Mouse (Mus musculus) cerebellum, adult 9-11 months (tissue): ENCODE measurements around the gene Clec12a.
"Not testable (repeated sequence)": the region's sequence is repeated elsewhere in the genome, so short reads cannot be mapped to it uniquely, and the experiment has no call there.

Experiments used
- DNase-seq: peaks from one replicate; pipeline ENCODE4 v3.0.0; 2022

Gene Clec12a

GRCm38 (mm10) chr6:129342391-129342790, at the start of gene Clec12a:
Gene Clec12a, plus strand, starts transcription at chr6:129342691.
- DNase-seq: not testable (repeated sequence)

GRCm38 (mm10) chr6:129304180-129304579, 38.3 kb upstream of the Clec12a start:
- DNase-seq: no peak

DNA sequence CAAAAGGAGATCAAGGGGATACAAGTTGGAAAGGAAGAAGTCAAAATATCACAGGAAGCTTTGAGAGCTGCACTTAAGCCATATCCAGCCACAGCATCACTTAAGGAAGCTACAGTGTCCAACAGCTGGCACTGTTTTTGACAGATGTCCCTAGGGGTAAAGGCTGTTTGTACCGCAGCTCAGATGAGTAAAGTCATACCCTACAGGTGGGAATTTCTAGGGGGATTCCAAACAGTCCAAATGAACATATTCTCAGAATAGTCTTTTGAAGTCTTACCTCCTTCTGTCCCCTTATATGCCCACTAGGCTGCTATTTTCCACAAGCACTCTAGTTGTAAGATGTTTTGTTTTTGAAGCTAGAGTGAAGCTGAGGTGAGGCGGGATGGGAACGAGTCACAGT, 30.0 kb upstream of the Clec12a start:
- no peak for DNase-seq

DNA sequence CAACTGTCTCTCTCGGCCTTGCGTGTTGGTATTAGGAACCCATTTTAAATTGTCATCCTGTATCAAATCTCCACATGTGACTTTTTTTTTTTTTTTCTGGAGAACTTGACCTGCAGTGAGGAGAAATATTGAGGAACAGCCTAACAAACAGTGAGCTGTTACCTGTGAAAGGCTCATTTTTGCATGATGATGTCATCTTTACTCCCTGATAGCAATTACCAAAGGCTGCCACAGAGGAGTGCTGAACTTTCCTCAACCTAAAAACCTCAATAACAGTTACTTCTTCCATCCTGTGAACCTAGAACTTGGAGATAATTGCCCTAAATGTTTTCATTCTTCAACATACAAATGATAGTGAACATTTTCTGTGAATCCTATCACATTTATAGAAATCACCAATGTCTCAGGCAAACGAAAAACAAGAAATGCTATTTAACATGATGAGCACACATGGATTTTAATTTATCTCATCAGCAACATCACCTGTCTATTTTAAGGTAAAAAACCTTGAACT, 27.8 kb upstream of the Clec12a start:
- DNase-seq: no peak

- DNase-seq: no peak
These were observed 26.8 kb upstream of the Clec12a start for GRCm38 (mm10) chr6:129315698-129316097.

GRCm38 (mm10) chr6:129316463-129316862, 26.0 kb upstream of the Clec12a start:
- DNase-seq: no peak

GRCm38 (mm10) chr6:129318395-129318794, 24.1 kb upstream of the Clec12a start:
- no peak for DNase-seq

DNA sequence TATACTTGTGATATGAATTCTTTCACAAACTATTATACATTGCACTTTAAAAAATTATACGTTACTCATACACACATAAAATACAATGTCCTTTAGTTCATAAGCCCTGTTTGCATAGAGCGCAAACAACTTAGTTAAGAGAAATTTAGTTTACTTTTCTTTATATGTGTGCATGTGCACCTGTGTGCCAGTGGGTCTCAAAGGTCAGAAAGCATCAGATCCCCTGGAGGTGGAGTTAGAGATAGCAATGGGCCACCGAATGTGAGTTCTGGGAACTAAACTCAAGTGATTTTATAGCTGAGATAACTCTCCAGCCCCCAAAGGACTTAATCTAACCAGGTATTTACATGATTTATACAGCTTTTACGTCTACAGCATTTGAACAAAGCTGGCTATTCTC, 23.2 kb upstream of the Clec12a start:
- DNase-seq: no peak

DNA sequence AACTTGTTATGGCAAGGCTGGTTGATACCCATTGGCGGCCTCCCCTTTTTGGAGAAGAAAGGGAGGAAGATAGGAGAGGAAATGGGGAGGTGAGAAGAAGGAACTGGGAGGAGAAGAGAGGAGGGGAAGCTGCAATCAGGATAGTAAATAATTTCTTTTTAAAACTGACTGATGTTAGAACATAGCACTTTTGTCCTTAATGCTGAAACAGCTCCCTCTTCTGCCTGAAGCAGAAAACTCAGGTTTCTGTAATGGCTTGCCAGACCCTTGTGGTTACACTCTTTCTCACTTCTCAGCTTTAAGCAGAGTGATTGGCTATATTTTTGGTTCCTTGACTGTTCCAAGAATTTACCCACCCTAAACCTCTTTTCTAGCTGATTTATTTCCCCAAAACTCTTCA, 16.5 kb upstream of the Clec12a start:
- no peak for DNase-seq

DNA sequence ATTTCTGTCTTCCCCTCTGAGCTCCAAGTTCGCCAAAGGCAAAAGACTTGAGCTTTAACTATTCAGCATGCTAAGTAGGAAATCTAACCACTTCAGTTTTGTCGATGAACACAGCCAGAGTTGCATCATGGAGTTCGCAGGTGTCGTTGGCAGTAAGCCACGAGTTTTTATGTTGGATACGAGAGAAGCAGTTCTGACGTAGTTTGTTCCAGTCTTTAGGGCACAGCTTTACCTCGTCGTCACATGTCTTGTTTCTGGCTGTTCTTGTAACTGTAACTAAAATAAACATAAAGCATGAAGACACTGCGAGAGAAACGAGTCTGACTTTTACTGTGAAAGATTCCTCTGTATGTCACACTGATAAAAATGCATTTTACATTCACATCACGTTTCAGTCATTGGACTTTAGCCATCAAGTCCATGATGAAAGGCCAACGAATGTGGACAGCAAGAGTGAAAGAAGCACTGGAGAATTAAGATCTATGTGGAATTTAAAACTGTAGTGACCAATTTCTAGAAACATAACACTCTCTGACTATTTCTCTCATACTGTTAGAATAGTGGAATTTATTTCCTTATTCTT, 15.8 kb upstream of the Clec12a start:
- DNase-seq: no peak

- no peak for DNase-seq
These were observed 10.9 kb upstream of the Clec12a start, which contains the start of gene 4922502D21Rik for GRCm38 (mm10) chr6:129331610-129332009. Gene 4922502D21Rik, minus strand, starts transcription at chr6:129331796.

DNA sequence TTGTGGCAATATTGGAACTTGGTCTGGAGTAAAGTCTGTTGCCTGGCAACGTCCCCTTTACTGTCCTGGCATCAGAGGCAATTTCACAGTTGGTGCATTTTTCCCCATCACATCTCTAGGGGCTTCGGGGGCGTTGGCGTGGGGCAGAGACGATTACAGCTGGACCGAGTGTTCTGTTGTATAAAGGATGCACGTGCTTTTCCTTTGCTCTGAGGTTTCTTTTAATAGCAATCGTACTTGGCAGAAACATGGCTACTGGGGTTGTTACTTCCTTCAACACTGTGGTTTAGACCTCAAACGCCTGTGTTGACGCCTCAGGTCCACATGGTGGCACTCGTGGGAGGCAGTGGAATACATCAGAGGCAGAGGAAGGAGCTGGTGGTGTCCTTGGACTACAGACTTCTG, 8.8 kb upstream of the Clec12a start:
- peak; percentile 5 for DNase-seq

- no peak for DNase-seq
These were observed 4.7 kb upstream of the Clec12a start for GRCm38 (mm10) chr6:129337751-129338150.

- DNase-seq: no peak
These were observed 1.9 kb downstream of the Clec12a start for GRCm38 (mm10) chr6:129344408-129344807.

GRCm38 (mm10) chr6:129349524-129350352, 7.2 kb downstream of the Clec12a start:
- DNase-seq: no peak

DNA sequence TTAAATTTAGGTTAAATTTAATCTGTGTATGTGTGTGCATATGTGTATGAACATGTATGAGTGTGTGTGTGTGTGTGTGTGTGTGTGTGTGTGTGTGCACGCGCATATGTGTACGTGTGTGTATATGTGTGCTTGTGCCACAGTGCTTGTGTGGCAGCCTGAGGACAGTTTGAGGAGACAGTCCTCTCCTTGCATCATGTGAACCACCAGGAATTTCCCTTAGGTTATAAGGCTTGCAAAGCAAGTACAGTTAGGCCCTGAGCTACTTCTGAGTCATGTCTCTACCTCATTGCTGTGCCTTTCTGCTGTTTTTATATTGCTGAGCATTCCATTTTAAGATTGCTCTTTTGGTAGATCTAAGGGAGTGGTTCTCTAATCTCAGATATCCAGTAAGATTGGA, 8.6 kb downstream of the Clec12a start:
- DNase-seq: no peak

DNA sequence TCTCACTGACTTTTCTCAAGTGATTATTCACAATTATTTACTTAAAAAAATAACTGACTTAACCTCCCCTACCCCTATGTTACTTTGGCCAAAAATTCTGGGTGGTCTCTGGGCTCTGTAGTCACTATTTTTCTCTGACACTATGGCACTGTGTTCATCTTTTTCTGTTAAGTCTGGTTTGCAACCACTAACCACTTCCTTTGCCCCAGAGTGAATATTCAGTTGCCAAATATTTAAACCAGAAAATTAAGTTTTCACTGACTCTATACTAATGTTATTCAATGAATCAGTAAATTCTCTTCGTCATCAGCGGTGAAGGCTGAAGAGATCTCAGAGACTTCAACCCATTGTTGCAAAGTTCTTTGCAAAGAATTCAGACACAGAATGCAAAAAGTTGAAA, 13.3 kb downstream of the Clec12a start:
- no peak for DNase-seq

- no peak for DNase-seq
These were observed 13.9 kb downstream of the Clec12a start for GRCm38 (mm10) chr6:129356430-129356829.

GRCm38 (mm10) chr6:129359515-129359914, 17.0 kb downstream of the Clec12a start:
- no peak for DNase-seq

DNA sequence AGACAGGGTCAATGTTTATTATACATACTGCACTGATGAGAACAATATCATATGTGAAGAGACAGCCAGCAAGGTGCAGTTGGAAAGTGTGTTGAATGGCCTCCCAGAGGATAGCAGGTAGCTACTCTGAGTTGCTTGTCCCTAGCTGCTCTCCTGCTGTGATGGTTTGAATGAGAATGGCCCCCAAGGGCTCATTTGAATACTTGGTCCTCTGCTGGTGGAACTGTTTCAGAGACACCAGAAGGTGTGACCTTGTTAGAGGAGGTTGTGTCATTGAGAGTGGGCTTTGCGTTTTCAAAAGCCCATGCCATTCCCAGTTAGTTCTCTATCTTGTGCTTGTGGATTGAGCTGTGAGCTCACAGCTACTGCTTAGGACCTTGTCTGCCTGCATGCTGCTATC, 21.5 kb downstream of the Clec12a start:
- no peak for DNase-seq

DNA sequence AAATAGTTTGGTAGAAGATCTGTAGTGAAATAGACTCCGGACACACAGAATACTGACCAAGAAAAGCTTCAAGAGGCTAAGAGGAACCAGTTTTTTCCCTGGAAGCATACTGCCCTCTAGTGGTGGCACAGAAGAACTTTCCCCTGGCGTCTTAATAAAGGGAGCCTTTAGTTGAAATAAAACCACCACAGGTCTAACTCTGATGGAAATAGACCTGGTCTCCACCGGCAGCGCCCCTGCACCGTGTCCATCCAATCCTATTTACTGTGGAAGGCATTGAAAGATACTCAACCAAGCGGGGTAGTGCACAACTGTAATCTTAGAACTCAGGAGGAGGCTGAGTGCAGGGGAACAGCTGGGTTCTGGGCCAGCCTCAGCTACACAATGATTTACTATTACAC, 23.5 kb downstream of the Clec12a start:
- DNase-seq: peak; percentile 5

DNA sequence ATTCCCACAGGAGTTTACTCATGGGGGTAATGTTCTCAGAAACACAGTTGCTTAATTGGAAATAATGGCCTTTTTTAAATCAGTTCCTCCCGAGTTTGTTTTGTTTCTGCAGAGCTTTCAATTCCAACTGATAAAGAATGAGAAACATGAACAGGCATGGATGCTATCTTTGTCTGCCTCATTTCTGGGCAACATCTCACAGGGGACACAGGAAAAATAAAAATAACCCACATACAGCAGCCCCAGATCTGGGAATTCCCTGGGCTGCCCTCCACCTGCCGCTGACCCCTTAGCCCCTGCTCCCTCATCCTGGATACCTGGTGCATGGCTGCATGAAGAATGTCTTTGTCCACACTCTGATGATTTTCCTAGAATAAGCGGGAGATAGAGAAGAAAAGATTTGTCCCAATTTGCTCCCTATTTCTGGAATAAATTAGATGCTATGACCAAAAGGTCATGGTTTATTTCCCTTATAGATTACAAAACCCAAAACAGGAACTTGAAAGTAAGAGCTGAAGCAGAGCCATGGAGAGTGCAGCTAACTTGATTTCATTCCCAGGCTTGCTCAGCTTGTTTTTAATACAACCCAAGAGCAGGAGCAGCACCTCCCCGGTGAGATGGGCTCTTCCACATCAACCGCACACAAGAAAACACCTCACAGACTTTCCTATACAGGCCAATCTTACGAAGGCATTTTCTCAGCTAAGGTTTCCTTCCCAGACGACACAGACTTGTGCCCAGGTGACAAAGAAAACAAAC, 27.1 kb downstream of the Clec12a start:
- no peak for DNase-seq

DNA sequence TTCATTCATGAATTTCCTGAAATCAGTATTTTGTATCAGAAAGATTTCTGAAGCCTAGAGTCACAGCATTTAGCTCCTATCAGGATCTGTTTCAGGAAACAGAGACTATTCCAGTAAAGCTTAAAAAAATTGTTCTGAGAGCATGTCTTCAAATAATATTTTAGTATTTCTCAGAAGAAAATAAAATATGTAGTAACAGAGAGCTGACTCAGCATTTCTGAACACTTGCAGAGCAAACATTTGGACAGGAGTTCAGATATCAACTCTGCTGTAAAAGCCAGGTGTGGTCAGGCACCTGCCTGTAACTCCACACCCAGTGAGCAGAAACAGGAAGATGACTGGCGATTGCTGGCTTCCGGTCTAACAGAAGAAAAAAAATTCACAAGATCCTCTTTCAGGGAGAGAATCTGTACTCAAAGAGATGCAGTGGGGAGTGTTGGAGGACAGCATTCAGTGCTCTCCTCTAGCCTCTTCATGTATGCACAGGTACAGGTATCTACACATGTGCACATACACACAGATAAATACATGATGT, 32.5 kb downstream of the Clec12a start:
- no peak for DNase-seq
